Mouse (Mus musculus) kidney, embryonic 14.5 days (tissue): ENCODE measurements at regions not wholly inside any gene's neighbourhood (a gene's known extent, or its start where the extent isn't known, plus 50 kb on each side); places are given as distances from the start of the nearest gene placed in this dataset.

Source experiments
- ATAC-seq: fragments of 200-750 bp; cut with Nextera tagmentation; 2 replicates; pipeline ENCODE4 v1.8.0; 2017; ENCODE audit warnings: moderate number of reproducible peaks, mild to moderate bottlenecking, moderate TSS enrichment, moderate library complexity; ENCODE audit not compliant: low FRiP score, low TSS enrichment
- H3K27ac ChIP-seq: fragments of 300-500 bp; sonication (generic); 2 replicates; pipeline ENCODE4 v1.5.1; 2014; ENCODE audit warnings: low read depth, mild to moderate bottlenecking, low read length, moderate library complexity, mixed read lengths
- H3K27me3 ChIP-seq: fragments of 300-500 bp; sonication (generic); 2 replicates; pipeline ENCODE4 v1.6.1; 2014; ENCODE audit warnings: mild to moderate bottlenecking, low read length; ENCODE audit not compliant: control insufficient read depth, insufficient read depth
- H3K36me3 ChIP-seq: fragments of 300-500 bp; sonication (generic); 2 replicates; pipeline ENCODE4 v1.6.1; 2014; ENCODE audit warnings: low read length, mixed read lengths; ENCODE audit not compliant: control insufficient read depth, insufficient read depth
- H3K4me1 ChIP-seq: fragments of 300-500 bp; sonication (generic); 2 replicates; pipeline ENCODE4 v1.6.1; 2014; ENCODE audit warnings: low read length, mixed read lengths; ENCODE audit not compliant: control insufficient read depth, insufficient read depth
- H3K4me2 ChIP-seq: fragments of 300-500 bp; sonication (generic); replicated peaks from 2 replicates; pipeline ENCODE4 v1.6.1; 2014; ENCODE audit warnings: low read depth, mild to moderate bottlenecking, low read length
- H3K4me3 ChIP-seq: fragments of 300-500 bp; sonication (generic); 2 replicates; pipeline ENCODE4 v1.5.1; 2014; ENCODE audit warnings: mild to moderate bottlenecking, low read length
- H3K9ac ChIP-seq: fragments of 300-500 bp; sonication (generic); 2 replicates; pipeline ENCODE4 v1.6.1; 2014; ENCODE audit warnings: low read depth, mild to moderate bottlenecking, low read length, moderate library complexity
- H3K9me3 ChIP-seq: fragments of 300-500 bp; sonication (generic); 2 replicates; pipeline ENCODE4 v1.6.1; 2016; ENCODE audit warnings: low read length; ENCODE audit not compliant: control insufficient read depth
- WGBS: fragments of 180-500 bp; shearing (Covaris S2); extraction: QIAGEN DNeasy Blood & Tissue Kit; methylation state at CpG from one replicate; pipeline ENCODE4 v1.1.7; 2014; 5-methylcytosine and 5-hydroxymethylcytosine counted together

DNA sequence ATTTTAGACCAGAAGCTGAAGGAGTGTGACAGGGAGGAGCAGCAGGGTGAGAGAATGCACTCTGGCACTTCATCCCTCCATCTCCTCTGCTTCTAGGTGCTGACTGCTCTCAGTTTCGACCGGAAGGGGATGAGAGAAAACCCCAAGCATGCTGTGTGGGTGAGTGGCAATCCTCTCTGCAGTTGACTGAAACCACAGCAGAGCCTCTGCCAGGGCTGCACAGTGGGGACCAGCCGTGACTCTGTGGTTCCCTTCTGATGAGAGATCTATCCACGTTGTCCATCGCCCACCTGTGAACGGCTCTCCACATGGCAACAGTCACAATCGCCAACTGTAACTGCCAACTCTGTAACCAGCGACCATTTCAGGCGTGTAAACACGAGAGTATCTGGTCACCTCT, 64.6 kb upstream of the Ptpn13 start:
- H3K4me3 ChIP-seq, result no peak overlapping the region
- no peak overlapping the region for H3K27ac ChIP-seq
- no peak overlapping the region for H3K9ac ChIP-seq
- WGBS, result 76% methylated on average over 10 of the region's 10 CpGs
- H3K9me3 ChIP-seq, result no peaks in the 10 kb centered on the region
- ATAC-seq, result peak; percentile 30; the same call in 1 of the 2 replicates
- peaks cover 5% of the 10 kb centered on the region; the same call in 1 of the 2 replicates for H3K4me1 ChIP-seq
- no peaks in the 10 kb centered on the region for H3K27me3 ChIP-seq
- no peak overlapping the region for H3K4me2 ChIP-seq
- no peaks in the 10 kb centered on the region for H3K36me3 ChIP-seq

DNA sequence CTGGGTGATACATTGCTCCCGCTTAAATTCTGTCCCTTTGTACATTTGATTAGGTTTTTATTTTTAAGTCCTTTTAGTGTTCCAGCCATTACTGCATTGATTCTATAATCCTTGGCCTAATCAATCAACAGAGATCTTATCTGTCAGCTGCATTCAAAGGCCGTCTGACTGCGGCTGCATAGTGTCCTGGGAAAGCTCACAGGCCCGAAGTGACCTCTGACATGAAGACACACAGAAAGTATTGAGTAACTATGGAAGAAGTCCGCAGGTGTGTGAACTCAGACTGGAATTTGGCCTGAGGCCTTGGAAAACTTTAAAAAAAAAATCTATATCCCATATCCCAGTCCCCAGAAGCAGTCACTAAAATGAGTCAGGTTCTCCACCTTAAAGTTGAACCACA, 67.4 kb upstream of the Ptpn13 start:
- no peak overlapping the region for H3K27ac ChIP-seq
- no peaks in the 10 kb centered on the region for H3K4me1 ChIP-seq
- H3K36me3 ChIP-seq, result no peaks in the 10 kb centered on the region
- H3K4me3 ChIP-seq, result no peak overlapping the region
- H3K9me3 ChIP-seq, result no peaks in the 10 kb centered on the region
- no peaks in the 10 kb centered on the region for H3K27me3 ChIP-seq
- no peak overlapping the region for H3K9ac ChIP-seq
- WGBS, result 72% methylated on average over 5 of the region's 5 CpGs
- H3K4me2 ChIP-seq, result no peak overlapping the region
- ATAC-seq, result no peak

DNA sequence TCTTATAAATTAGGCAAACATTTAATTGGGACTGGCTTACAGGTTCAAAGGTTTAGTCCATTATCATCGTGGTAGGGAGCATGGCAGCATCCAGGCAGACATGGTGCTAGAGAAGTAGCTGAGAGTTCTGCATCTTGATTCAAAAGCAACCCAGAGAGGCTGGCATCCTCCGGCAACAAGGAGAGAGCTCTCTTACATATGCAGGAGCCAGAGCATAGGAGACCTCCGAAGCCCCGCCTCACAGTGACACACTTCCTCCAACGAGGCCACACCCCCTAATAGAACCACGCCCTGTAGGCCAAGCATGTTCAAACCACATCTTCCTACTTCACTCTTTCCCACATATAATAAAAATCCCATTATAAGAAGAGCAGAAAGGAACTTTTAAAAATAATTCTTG, 68.5 kb upstream of the Ptpn13 start:
- Histone ChIP-seq H3K9ac (no peak overlapping the region), H3K9me3 (peaks cover 6% of the 10 kb centered on the region; the same call in 1 of the 2 replicates), H3K27me3 (no peaks in the 10 kb centered on the region), H3K27ac (no peak overlapping the region), H3K36me3 (no peaks in the 10 kb centered on the region), H3K4me2 (peak overlapping the region; percentile 21; the same call in 1 of the 2 replicates), H3K4me3 (no peak overlapping the region; the same call in 1 of the 2 replicates), H3K4me1 (no peaks in the 10 kb centered on the region)
- ATAC-seq, result peak; percentile 74; the same call in 1 of the 2 replicates
- WGBS, result 62% methylated on average over 6 of the region's 6 CpGs

DNA sequence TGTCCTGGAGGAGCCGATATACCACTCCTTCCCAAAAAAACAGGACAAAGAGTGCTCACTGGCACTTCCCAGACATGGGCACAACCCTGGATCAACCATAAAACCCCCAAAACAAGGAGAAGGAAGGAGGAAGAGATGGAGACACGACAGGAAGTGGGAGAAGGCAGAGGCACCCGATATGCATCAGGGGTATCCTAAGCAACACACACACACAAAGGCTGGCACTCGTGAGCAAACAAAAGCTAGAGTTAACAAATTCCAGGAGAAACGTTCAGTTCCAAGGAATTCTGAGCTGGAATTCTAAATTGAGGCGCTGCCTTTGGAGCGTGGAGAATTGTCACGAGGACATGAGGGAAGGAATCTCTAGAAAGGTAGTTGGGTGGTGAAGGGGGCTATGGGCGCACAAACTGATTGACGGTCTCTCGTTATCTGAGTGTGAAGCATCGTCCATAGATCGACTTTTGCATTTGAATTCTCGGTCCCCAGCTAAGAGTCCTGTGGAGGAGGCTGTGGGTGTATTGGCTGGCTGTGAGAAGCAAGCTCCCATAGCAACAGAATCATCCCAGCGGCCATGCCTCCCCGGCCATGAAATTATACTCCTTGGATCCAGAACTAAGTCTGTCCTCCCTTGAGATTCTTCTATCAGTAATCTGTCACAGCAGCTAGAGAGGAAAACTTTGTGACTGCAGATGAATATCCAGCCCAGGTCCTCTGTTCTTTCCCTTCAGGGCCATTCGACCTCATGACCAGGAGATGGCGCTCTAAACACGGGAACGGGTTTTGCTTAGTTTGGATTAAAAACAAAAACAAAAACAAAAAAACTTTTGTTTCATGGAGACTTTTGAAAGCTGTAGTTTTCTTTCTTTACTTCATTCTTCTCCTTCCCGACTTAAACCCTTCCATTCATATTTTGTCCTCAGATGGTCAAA, 69.4 kb upstream of the Ptpn13 start:
- WGBS, result 44% methylated on average over 21 of the region's 21 CpGs
- H3K4me1 ChIP-seq, result no peaks in the 10 kb centered on the region
- peaks cover 10% of the 10 kb centered on the region; the same call in 1 of the 2 replicates for H3K9me3 ChIP-seq

DNA sequence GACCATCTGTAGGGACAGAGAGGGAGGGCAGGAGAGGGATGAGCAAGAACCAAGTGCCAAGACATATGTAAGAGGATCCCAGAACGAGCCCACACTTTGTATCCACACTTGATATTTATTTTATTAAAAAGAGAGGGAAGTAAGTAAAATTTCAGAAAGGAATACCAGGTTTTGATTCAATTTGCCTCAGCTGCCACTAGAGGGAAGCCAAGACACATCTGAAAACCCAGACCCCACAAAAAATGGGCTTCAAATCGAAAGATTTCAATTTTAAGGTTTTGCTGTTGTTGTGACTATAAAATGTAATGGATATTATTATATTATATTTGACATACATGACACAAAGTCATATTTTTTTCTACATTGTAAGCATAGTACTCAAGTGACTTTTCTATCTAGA, 81.1 kb upstream of the Ptpn13 start:
- Histone ChIP-seq H3K4me1 (no peaks in the 10 kb centered on the region), H3K4me2 (no peak overlapping the region), H3K9ac (no peak overlapping the region), H3K9me3 (peaks cover 7% of the 10 kb centered on the region; the same call in 1 of the 2 replicates), H3K27me3 (no peaks in the 10 kb centered on the region), H3K36me3 (no peaks in the 10 kb centered on the region), H3K4me3 (no peak overlapping the region), H3K27ac (no peak overlapping the region)
- 24% methylated on average over 2 of the region's 2 CpGs for WGBS
- ATAC-seq, result no peak

More for the DNA sequence above, 69.4 kb upstream of the Ptpn13 start:
- peak overlapping the region; percentile 21; the same call in 1 of the 2 replicates for H3K4me2 ChIP-seq
- H3K36me3 ChIP-seq, result no peaks in the 10 kb centered on the region
- H3K9ac ChIP-seq, result no peak overlapping the region
- no peak for ATAC-seq
- H3K27me3 ChIP-seq, result no peaks in the 10 kb centered on the region
- H3K4me3 ChIP-seq, result no peak overlapping the region; the same call in 1 of the 2 replicates
- H3K27ac ChIP-seq, result no peak overlapping the region

DNA sequence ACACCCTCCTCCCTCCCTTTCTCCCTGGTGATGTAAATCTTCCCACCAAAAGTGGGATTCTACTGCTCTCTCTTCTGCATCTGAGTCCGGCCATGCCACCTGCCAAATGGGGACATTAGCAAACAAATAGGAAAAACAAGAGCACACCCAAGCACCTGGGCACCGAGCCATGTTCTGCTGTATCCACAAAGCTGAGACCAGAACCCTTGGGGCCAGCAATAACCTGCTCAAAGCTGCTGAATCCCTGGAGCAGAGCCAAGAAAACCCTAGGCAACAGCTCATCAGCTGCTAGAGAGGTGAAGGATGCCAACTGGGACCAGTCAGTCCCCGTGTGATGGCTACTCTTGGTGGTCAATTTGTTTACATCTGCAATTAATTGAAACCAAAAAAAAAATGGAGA, 83.5 kb upstream of the Ptpn13 start:
- peaks cover 10% of the 10 kb centered on the region for H3K4me1 ChIP-seq
- no peak overlapping the region for H3K9ac ChIP-seq
- no peaks in the 10 kb centered on the region for H3K9me3 ChIP-seq
- no peaks in the 10 kb centered on the region for H3K27me3 ChIP-seq
- WGBS, result 53% methylated on average over 3 of the region's 3 CpGs
- no peak overlapping the region for H3K4me3 ChIP-seq
- no peaks in the 10 kb centered on the region for H3K36me3 ChIP-seq
- no peak for ATAC-seq
- H3K27ac ChIP-seq, result no peak overlapping the region
- no peak overlapping the region for H3K4me2 ChIP-seq

DNA sequence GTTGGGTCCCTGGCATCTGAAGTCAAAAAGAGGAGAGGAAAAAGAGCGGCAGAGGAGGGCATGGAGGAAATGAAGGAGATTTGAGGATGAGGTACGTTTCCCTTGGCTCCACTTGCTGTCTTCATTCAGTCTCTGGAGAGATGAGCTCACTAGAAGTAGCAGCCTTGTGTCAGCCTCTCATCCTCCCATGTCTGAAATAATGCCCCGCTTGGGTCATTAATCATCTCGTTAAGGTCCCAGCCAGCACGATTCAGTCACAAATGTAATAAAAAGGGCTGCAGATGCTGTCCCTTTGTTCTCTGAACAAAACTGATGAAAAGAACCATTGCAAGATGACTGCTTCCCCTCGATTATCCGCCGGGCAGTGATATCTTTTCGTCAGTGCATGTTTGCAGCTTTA, 84.4 kb upstream of the Ptpn13 start:
- Histone ChIP-seq H3K4me1 (peaks cover 10% of the 10 kb centered on the region), H3K27ac (no peak overlapping the region), H3K4me3 (no peak overlapping the region), H3K36me3 (no peaks in the 10 kb centered on the region), H3K9me3 (no peaks in the 10 kb centered on the region), H3K9ac (no peak overlapping the region), H3K27me3 (no peaks in the 10 kb centered on the region), H3K4me2 (no peak overlapping the region)
- no peak for ATAC-seq
- WGBS, result 24% methylated on average over 9 of the region's 9 CpGs

DNA sequence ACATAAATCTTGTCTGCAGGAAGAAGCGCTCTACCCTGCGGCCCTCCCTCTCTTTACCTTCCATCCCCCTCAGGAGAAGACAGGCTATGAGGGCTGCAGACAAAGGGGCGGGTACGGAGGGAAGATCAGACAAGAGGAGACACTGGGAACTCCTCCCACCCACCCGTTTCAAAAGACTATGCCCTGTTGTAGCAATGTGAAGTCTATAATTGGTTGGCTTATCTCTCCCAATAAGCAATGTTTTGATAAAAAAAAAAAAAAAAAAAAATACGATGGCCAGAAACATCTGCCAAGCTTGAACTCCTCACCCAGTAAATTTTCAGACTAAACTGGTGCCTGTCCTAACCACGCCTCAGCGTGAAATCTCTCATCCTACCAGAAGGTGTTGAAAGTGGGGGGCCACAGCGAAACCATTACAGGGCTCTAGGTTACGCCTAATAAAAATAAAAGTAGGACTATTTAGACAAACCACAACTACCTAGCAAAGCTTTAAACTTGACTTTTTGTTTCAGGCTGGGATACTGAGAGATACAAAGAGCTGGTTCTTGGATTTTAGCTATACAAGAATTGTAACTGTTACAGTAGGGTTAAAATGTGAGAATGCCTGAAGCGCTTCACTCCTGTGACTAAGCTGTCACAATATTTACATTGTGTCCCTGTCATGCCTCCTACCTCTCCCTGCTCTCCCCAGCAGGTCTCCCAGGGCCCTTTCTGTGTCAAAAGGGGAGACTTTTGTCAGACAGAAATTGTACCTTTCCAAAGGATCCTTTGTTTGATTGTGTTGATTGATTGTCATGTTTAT, 88.1 kb upstream of the Ptpn13 start:
- Histone ChIP-seq H3K27ac (no peak overlapping the region), H3K27me3 (no peaks in the 10 kb centered on the region), H3K4me1 (peaks cover 10% of the 10 kb centered on the region), H3K36me3 (no peaks in the 10 kb centered on the region), H3K4me2 (peak overlapping the region; percentile 12), H3K9ac (no peak overlapping the region), H3K4me3 (no peak overlapping the region), H3K9me3 (no peaks in the 10 kb centered on the region)
- peak; percentile 63; the same call in 1 of the 2 replicates for ATAC-seq
- 9% methylated on average over 11 of the region's 11 CpGs for WGBS
